Mouse (Mus musculus) B cell, adult (primary cell): Measurements from ENCODE around the gene Chrne. TPM values are rescaled to one million over a fixed set of nuclear protein-coding genes. Genes with fewer than 3 reads are reported as not detected.

Experiments
- total RNA-seq: library from RNA; stranded (reverse); gene quantifications from 4 replicates; pipeline ENCODE4 v1.2.4, GENCODE M21; 2023; ENCODE audit not compliant: inconsistent age

The Chrne gene
- total RNA-seq: 1.1 to 1.2 TPM in 2 of 4 replicates, not detected in the others

DNA sequence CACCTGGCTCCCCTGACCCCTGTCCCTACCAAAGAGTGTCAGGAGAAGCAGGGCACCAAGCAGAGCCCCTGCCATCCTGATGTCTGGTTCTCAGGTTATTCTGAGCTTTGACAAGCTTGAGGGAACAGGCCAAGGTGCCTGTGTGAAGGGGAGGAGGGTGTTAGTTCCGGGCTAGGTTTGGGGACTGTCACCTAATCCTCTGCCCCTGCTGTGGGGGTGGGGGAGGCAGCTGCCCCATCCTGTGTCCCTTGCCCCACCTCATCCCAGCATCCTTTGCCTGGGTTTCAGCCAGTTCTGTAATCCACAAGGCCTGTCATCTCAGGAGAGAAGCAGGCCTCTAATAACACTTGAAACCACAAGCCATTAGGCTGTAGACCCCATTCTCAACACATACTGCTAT, at the start of gene Chrne:
Gene Chrne, minus strand, starts transcription at position 116 of the 400 bp plus-strand sequence.

DNA sequence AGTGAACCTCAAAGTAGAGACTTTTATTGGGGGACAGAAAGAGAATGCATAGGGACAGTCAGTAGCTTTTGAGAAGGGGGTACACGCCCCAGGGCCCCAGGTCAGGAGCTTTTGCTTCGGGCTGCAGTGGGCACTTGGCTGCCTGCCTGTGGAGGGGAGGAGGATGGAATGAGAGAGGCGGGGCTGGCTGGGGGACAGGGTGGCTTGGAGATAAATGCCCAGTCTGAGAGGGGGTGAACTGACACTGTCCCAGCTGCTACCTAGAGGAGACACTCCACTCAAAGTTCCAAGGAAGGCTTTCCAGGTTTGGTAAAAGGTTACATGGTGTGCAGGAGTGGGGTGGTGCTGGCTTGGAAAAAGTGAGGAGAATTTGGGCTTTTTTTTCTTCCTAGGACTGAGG, 37.9 kb upstream of the Chrne start, which contains the start of gene Eno3:
Gene Eno3, plus strand, starts transcription at position 239 of the 400 bp plus-strand sequence.

DNA sequence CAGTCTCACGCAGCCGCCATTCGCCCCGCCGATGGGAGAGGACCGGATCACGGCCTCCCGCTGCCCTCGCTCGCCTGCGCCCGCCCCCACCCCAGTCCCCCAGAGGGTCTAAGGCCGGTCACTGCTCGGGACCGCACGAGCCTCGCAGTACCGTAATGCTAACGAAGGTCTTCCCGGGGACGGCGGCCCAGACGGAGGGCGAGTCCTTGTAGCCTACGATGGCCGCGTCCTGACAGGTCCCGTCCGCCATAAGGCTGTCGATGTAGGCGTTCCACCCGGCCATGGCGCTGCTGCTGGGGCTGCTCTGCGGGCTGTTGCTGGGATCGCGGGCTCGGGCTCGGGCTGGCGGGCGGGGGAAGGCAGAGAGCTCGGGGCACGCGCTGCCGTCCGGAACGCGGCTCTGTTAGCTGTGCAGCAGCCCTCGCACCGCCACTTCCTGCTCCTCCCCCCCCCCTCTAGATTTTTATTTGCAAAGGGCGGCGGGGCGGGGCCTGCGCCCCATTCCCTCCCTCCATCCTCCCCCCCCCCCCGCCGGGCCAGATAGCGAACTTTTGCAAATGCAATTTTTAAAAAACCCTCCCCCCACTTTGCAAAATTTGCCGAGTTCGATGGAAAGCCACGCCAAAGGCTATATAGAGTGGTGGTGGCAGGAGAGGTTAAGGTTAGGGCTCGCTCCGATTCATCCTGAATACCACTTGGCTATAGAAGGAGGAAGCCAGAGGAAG, 35.3 kb upstream of the Chrne start, which contains the start of gene Pfn1:
Gene Pfn1, minus strand, starts transcription at position 447 of the 725 bp plus-strand sequence.

DNA sequence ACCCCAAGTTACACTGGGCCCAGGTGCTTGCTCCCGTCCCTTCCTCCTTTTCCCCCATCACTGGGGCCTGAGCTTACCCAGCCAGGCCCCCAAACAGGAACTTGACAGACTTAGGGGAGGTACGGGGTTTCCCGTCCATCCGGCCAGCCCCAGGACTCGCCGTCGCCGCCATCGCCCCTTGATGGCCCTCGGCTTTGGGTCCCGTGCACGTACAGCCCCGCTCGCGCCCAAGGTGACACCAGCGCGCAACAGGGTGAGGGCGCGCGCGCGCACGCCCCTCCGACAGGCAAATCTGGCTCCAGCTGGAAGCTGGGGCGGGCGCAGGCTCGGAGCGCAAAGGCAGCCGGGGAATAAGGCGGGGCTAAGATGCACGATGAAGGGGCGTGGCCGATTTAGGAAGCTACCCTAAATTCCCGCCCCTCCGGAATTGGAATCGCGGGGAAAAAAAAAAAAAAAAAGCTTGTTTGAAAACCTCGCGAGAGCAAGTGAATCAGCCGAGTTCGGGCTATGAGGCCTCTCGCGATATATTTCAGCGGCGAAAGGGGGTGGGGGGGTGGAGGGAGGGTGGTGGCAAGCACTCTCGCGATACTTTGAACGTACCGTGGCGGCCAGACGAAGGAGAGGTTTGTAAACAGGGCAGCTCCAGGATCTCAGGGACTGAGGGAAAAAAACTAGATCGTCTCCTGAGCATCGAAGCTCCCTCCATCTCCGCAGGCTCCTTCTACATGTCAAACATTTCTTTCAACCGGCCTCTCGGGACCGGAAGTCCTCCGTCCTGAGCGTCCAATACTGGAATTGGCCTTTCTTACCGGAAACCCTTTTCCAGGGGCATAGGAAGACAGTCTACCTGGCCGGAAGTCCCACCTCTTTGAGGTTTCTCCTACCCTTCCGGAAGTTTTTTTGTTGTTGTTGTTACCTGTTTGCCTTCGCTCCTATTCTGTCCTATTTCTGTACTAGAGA, 28.0 kb upstream of the Chrne start, which contains the start of the genes Rnf167 and Slc25a11:
Gene Rnf167, plus strand, starts transcription at position 545 of the 960 bp plus-strand sequence.
Gene Slc25a11, minus strand, starts transcription at position 789 of the 960 bp plus-strand sequence.

DNA sequence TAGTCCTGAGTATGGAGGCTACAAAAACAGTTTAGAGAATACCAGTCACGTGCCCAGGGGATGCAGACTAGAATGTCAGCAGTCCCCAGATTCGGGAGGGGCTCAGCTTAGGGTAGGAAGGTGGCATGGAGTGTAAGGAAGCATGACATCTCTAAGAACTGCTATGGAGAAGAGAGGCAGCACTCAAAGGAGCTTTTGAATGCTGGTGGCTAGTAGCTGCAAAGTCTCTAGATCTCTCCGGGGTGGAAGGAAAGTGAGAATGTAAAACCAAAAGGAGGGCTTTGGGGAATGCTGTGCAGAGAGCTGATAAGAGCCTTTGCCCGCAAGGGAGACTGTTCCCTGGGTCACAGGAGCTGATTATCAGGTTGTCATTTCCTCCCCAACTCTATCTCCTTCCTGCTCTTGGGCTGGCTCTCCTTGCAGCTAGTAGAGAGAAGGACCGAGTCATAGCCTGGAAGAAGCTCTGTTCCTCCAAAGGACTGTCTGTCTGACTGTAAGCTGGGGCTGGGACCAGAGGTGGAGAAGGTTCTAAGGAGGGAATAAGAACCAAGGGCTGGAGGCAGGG, 19.8 kb upstream of the Chrne start, which contains the start of gene Gp1ba:
Gene Gp1ba, plus strand, starts transcription at position 409 of the 565 bp plus-strand sequence.

DNA sequence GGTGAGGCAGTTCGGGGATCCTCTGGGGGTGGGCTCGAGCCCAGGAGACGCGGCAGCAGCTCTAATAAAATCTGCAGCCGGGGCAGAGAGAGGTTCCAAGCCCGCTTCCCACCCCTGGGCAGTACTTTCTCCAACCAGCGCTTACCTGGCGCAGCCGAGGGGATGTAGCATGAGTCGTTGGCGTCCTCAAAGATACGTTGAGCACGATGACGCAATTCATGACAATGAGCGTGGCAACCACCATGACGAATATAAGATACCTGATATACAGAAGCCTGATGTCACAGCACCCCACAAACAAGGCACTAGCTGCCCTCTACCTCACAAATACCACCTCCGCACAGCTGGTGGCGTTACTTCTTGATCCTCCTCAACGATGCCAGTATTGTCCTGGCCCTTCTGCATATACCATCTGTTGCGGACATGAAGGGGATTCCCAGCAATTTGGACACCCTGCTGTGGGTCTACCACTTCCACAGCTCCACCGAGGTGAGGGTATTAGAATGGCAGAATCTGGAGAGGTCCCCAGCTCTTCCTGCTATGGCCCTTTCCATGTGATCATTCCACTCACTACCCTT, 3.4 kb downstream of the Chrne start, which contains the start of gene 4930544D05Rik:
Gene 4930544D05Rik, plus strand, starts transcription at position 333 of the 578 bp plus-strand sequence.

Other genes with a start within 250 kb of the Chrne start
- 26.4 to 29.9 TPM (median 28.0 TPM) in 4 replicates for gene Pelp1, start 209.2 kb downstream of the Chrne start, total RNA-seq
- gene Arrb2, start 186.6 kb downstream of the Chrne start, total RNA-seq: 93.3 to 103 TPM (median 98.7 TPM) in 4 replicates
- 39.8 to 46.9 TPM (median 43.4 TPM) in 4 replicates for gene Med11, start 167.3 kb downstream of the Chrne start, total RNA-seq
- 1.3 to 2.1 TPM (median 1.4 TPM) in 4 replicates for gene Zmynd15, start 159.8 kb downstream of the Chrne start, total RNA-seq
- gene Cxcl16, start 159.2 kb downstream of the Chrne start, total RNA-seq: 6.6 to 9.3 TPM (median 7.2 TPM) in 4 replicates
- gene Tm4sf5, start 114.0 kb downstream of the Chrne start, total RNA-seq: not detected in 4 replicates
- not detected in 4 replicates for gene Vmo1, start 104.6 kb downstream of the Chrne start, total RNA-seq
- gene Gltpd2, start 100.0 kb downstream of the Chrne start, total RNA-seq: not detected in 4 replicates
- gene Psmb6, start 93.8 kb downstream of the Chrne start, total RNA-seq: 124 to 141 TPM (median 128 TPM) in 4 replicates
- not detected in 4 replicates for gene Gm40193, start 86.3 kb downstream of the Chrne start, total RNA-seq
- gene Pld2, start 79.2 kb downstream of the Chrne start, total RNA-seq: 3.3 to 6.4 TPM (median 4.5 TPM) in 4 replicates
- gene Mink1, start 56.3 kb downstream of the Chrne start, total RNA-seq: 79.8 to 99.2 TPM (median 86.0 TPM) in 4 replicates
- 1.6 TPM in 1 of 4 replicates, not detected in the others for gene 4930544D05Rik, start 3.4 kb downstream of the Chrne start, total RNA-seq
- 0.29 TPM in 1 of 4 replicates, not detected in the others for gene Gp1ba, start 19.9 kb upstream of the Chrne start, total RNA-seq
- gene Rnf167, start 28.0 kb upstream of the Chrne start, total RNA-seq: 206 to 218 TPM (median 207 TPM) in 4 replicates
- 74.1 to 86.5 TPM (median 81.8 TPM) in 4 replicates for gene Slc25a11, start 28.3 kb upstream of the Chrne start, total RNA-seq
- gene Pfn1, start 35.4 kb upstream of the Chrne start, total RNA-seq: 1,394 to 1,549 TPM (median 1,435 TPM) in 4 replicates
- 30.9 to 40.5 TPM (median 35.3 TPM) in 4 replicates for gene Eno3, start 38.0 kb upstream of the Chrne start, total RNA-seq
- 37.7 to 45.8 TPM (median 44.0 TPM) in 4 replicates for gene Spag7, start 50.2 kb upstream of the Chrne start, total RNA-seq
- gene Camta2, start 68.9 kb upstream of the Chrne start, total RNA-seq: 57.0 to 68.2 TPM (median 65.4 TPM) in 4 replicates
- 0.71 to 4.0 TPM (median 2.1 TPM) in 4 replicates for gene Inca1, start 80.9 kb upstream of the Chrne start, total RNA-seq
- gene Kif1c, start 81.3 kb upstream of the Chrne start, total RNA-seq: 30.9 to 35.3 TPM (median 32.4 TPM) in 4 replicates
- 2.1 to 2.6 TPM (median 2.4 TPM) in 4 replicates for gene Zfp3, start 145.0 kb upstream of the Chrne start, total RNA-seq
- 20.5 to 28.8 TPM (median 24.4 TPM) in 4 replicates for gene Scimp, start 193.4 kb upstream of the Chrne start, total RNA-seq
- gene Rabep1, start 225.6 kb upstream of the Chrne start, total RNA-seq: 52.7 to 57.4 TPM (median 54.9 TPM) in 4 replicates